Mouse (Mus musculus): ENCODE measurements around the gene Tnrc18.

The Tnrc18 gene

DNA sequence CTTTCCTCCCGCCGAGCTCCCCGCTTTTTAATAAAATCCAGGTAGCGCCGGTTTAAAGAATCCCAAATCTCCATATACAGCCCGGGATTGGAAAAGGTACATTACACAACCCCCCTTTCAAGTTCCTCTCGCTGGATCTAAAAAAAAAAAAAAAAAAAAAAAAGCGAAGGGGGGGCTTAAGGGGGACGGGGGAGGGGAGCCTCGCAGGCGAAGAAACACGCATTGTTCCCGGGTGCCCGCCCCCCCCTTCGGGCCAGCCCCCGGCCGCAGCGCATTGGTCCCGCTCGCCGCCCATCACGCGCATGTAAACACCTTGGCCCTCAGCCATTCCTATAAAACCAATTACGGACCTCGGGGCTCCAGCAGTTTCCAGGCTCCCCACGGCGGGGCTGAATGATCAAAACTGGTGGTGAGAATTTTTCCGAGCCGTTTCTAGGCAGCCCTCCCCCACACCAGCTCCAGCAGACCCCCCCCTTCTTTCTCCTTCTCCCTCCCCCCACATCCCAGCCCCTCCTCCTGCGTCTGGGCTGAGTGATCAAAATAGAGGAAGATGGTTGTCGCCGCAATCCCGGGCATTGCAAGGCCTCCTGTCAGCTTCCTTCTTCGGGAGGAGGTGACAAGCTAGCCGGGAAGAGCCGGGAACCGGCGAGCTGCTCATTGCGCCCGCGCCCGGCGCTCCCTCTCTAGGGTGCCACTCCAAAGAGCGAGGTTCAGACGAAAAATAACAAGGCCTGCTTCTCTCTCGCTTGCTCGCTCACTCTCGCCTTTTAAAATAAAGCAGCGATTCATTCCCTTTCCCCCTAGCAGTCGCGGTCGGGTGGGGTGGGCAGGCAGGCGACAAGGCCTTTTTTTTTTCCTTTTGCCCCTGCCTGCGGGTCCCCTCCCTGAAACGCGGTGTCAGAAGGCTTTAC, at the start of gene Tnrc18:
Gene Tnrc18, minus strand, starts transcription at position 139 of the 911 bp plus-strand sequence.
- H3K27me3 ChIP-seq (ENCODE audit: insufficient read depth, low read length), result peaks cover 49% of the 10 kb centered on the region
- peak within 1 kb of the TSS; percentile 87 for H3K4me3 ChIP-seq (replicated peaks; ENCODE audit: low read length)
- no peaks in the 10 kb centered on the region for H3K9me3 ChIP-seq (ENCODE audit: low read length)
- no peaks in the 10 kb centered on the region for H3K36me3 ChIP-seq (ENCODE audit: insufficient read depth, low read length)
- TF ChIP-seq CTCF (conservative IDR thresholded peaks at IDR 0.05; ENCODE audit: low read length) (no peak), POU5F1 (IDR thresholded peaks at IDR 0.05; ENCODE audit: borderline replicate concordance, low read length) (no peak), NANOG (IDR thresholded peaks at IDR 0.05; ENCODE audit: borderline replicate concordance, low read length) (no peak)
- peaks cover 67% of the 10 kb centered on the region for H3K4me1 ChIP-seq (replicated peaks; ENCODE audit: low read depth, low read length)

DNA sequence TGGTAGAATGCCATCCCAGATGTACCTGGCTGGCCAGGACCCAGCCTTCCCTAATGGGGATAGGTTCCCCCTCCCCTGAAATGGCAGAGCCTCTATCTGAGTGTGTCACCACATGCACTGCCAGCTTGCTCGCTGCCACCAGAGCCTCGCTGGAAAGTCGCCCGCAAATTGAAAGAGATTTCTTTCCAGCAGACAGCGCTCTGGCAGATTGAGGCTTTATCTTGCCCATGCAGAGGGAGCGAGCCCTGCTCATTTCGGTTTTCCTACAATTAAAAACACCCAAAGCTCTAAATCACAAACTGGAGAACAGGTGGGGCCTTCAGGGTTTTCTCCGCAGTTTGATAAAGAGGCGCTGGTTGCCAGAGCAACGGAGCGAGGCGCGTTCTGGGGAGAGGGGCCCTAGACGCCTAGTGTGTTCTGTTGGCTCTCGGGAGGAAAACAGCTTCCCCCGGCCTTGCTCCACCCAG, 40.3 kb upstream of the Tnrc18 start:
- Histone ChIP-seq H3K4me1 (replicated peaks; ENCODE audit: low read depth, low read length) (peaks cover 27% of the 10 kb centered on the region), H3K27me3 (ENCODE audit: insufficient read depth, low read length) (no peaks in the 10 kb centered on the region), H3K36me3 (ENCODE audit: insufficient read depth, low read length) (no peaks in the 10 kb centered on the region), H3K4me3 (replicated peaks; ENCODE audit: low read length) (no peak overlapping the region), H3K9me3 (ENCODE audit: low read length) (no peaks in the 10 kb centered on the region)
- no peak for TF ChIP-seq CTCF (conservative IDR thresholded peaks at IDR 0.05; ENCODE audit: low read length)
- no peak for TF ChIP-seq POU5F1 (IDR thresholded peaks at IDR 0.05; ENCODE audit: borderline replicate concordance, low read length)
- TF ChIP-seq NANOG (IDR thresholded peaks at IDR 0.05; ENCODE audit: borderline replicate concordance, low read length), result no peak

DNA sequence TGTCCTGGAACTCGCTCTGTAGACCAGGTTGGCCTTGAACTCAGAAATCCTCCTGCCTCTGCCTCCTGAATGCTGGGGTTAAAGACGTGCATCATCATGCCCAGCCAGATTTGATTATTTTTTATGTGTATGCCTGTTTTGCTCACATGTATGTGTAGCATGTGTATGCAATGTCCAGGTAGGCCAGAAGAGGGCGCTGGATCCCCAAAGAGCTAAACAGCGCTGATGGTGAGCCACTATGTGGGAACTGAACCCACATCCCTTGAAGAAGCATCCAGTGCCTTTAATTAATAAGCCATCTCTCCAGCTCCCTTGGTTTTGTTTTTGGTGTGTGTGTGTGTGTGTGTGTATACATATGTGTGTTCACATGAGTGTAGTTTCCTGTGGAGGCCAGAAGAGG, 38.9 kb upstream of the Tnrc18 start:
- Histone ChIP-seq H3K36me3 (ENCODE audit: insufficient read depth, low read length) (no peaks in the 10 kb centered on the region), H3K9me3 (ENCODE audit: low read length) (no peaks in the 10 kb centered on the region), H3K4me3 (replicated peaks; ENCODE audit: low read length) (no peak overlapping the region), H3K27me3 (ENCODE audit: insufficient read depth, low read length) (no peaks in the 10 kb centered on the region), H3K4me1 (replicated peaks; ENCODE audit: low read depth, low read length) (peaks cover 40% of the 10 kb centered on the region)
- TF ChIP-seq POU5F1 (IDR thresholded peaks at IDR 0.05; ENCODE audit: borderline replicate concordance, low read length) (no peak), CTCF (conservative IDR thresholded peaks at IDR 0.05; ENCODE audit: low read length) (peak; percentile 83)

DNA sequence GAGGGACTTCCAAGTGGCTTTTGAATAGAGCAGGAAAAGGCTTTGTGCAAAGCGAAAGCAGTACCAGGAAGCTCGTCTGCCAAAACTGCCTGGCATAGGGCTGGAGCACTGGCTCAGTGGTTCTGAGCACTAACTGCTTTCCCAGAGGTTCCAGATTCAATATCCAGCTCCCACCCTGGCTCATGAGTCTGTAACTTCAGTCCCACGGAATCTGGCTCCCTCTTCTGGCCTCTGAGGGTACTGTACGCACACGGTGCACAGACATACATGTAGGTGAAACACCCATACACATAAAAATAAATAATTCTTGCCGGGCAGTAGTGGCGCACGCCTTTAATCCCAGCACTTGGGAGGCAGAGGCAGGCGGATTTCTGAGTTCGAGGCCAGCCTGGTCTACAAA, 37.4 kb upstream of the Tnrc18 start:
- no peaks in the 10 kb centered on the region for H3K27me3 ChIP-seq (ENCODE audit: insufficient read depth, low read length)
- no peaks in the 10 kb centered on the region for H3K36me3 ChIP-seq (ENCODE audit: insufficient read depth, low read length)
- peak; percentile 96 for TF ChIP-seq CTCF (conservative IDR thresholded peaks at IDR 0.05; ENCODE audit: low read length)
- no peak for TF ChIP-seq POU5F1 (IDR thresholded peaks at IDR 0.05; ENCODE audit: borderline replicate concordance, low read length)
- H3K4me3 ChIP-seq (replicated peaks; ENCODE audit: low read length), result no peak overlapping the region
- no peaks in the 10 kb centered on the region for H3K9me3 ChIP-seq (ENCODE audit: low read length)
- peaks cover 52% of the 10 kb centered on the region for H3K4me1 ChIP-seq (replicated peaks; ENCODE audit: low read depth, low read length)

DNA sequence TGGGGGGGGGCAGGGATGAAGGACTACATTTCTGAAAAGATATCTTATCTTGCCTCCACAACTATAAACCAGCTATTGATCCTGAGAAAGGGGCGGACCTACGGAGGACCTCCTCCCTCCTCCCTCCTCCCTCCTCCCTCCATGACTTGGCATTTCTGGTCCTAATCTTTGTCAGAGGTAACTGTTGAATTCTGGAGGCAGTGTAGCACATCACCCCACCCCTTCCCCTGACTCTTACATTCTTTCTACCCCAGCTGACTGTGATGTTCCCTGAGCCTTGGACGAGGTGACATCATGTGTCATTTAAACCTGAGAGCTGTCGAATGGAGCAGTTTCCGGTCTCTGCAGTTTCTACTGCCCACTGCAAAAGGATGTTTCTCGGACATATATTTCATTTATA, 36.1 kb upstream of the Tnrc18 start:
- no peaks in the 10 kb centered on the region for H3K27me3 ChIP-seq (ENCODE audit: insufficient read depth, low read length)
- H3K9me3 ChIP-seq (ENCODE audit: low read length), result peaks cover 6% of the 10 kb centered on the region; the same call in 1 of the 2 replicates
- no peak overlapping the region for H3K4me3 ChIP-seq (replicated peaks; ENCODE audit: low read length)
- H3K36me3 ChIP-seq (ENCODE audit: insufficient read depth, low read length), result no peaks in the 10 kb centered on the region
- H3K4me1 ChIP-seq (replicated peaks; ENCODE audit: low read depth, low read length), result peaks cover 52% of the 10 kb centered on the region
- TF ChIP-seq CTCF (conservative IDR thresholded peaks at IDR 0.05; ENCODE audit: low read length), result no peak

DNA sequence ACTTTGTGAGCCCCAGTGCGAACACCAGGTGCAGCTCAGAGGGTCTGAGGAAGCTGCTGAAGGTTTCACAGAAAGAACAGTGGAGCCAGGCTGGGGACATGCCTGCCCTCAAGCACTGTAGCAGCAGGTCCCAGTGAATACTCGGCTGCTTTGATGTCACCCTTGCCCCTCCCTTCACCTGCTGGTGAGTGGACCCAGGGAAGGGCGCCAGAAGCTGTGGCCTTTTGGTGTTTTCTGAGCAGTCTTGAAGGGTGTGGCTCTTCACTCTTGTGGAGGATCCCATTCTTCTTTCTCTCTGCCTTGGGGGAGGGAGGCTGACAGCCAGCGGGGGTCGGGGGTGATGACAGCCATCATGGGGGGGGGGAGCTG, 34.2 kb upstream of the Tnrc18 start:
- Histone ChIP-seq H3K4me3 (replicated peaks; ENCODE audit: low read length) (no peak overlapping the region), H3K9me3 (ENCODE audit: low read length) (peaks cover 6% of the 10 kb centered on the region; the same call in 1 of the 2 replicates), H3K4me1 (replicated peaks; ENCODE audit: low read depth, low read length) (peaks cover 46% of the 10 kb centered on the region), H3K27me3 (ENCODE audit: insufficient read depth, low read length) (peaks cover 2% of the 10 kb centered on the region; the same call in 1 of the 2 replicates), H3K36me3 (ENCODE audit: insufficient read depth, low read length) (no peaks in the 10 kb centered on the region)
- TF ChIP-seq POU5F1 (IDR thresholded peaks at IDR 0.05; ENCODE audit: borderline replicate concordance, low read length), result no peak
- TF ChIP-seq NANOG (IDR thresholded peaks at IDR 0.05; ENCODE audit: borderline replicate concordance, low read length), result no peak
- TF ChIP-seq CTCF (conservative IDR thresholded peaks at IDR 0.05; ENCODE audit: low read length), result no peak

DNA sequence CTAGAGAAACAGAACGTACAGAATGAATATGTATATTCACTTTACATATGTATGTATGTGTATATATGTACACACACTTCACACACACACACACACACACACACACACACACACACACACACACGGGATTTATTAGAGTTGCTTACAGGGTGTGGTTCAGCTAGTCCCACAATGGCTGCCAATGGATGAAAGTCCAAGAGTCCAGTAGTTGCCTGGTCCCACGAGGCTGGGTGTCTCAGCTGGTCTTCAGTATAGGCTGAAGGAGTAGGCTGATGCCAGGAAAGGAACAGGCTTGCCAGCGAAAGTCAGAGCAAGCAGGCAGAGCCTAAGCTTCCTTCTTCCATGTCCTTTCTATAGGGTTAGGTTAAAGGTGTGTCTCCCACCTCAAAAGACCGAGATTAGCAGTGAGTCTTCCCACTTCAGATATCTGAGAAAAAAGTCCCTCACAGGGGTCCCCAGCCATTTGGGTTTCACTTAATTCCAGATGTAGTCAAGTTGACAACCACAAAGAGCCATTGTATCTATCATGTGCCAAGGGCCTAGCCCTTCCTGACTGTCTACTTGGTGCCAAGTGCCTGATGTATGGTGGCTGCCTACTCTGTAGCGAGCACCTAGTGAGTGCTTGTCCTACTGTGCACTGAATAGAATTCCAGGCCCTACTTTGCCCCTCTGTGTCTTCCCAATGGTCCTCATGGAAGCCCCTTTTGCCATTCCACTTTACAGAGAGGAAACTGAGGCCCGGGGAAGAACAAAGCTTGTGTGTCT, 33.6 kb upstream of the Tnrc18 start:
- peaks cover 2% of the 10 kb centered on the region; the same call in 1 of the 2 replicates for H3K27me3 ChIP-seq (ENCODE audit: insufficient read depth, low read length)
- no peak overlapping the region for H3K4me3 ChIP-seq (replicated peaks; ENCODE audit: low read length)
- peaks cover 6% of the 10 kb centered on the region; the same call in 1 of the 2 replicates for H3K9me3 ChIP-seq (ENCODE audit: low read length)
- H3K36me3 ChIP-seq (ENCODE audit: insufficient read depth, low read length), result no peaks in the 10 kb centered on the region
- H3K4me1 ChIP-seq (replicated peaks; ENCODE audit: low read depth, low read length), result peaks cover 46% of the 10 kb centered on the region
- no peak for TF ChIP-seq CTCF (conservative IDR thresholded peaks at IDR 0.05; ENCODE audit: low read length)
- no peak for TF ChIP-seq POU5F1 (IDR thresholded peaks at IDR 0.05; ENCODE audit: borderline replicate concordance, low read length)
- no peak for TF ChIP-seq NANOG (IDR thresholded peaks at IDR 0.05; ENCODE audit: borderline replicate concordance, low read length)

DNA sequence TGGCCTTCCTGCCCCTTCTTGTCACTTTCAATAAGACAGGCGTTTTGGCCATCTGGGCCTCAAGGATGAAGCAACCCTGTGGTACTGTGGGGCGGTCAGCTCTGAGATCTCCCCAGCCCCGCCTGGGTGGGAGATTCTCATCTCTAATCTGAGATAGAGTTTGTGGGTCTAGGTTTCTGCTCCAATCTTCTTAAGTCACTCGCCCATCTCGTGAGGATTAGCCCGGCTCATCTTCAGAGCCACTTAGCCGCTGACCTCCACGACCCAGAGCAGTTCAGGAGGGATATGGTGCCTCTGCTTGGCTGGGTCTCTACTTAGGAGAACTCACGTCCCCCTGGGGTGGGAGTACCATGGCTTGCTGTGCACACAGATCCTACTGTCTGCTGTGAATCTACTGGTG, 33.0 kb upstream of the Tnrc18 start:
- TF ChIP-seq CTCF (conservative IDR thresholded peaks at IDR 0.05; ENCODE audit: low read length) (no peak), POU5F1 (IDR thresholded peaks at IDR 0.05; ENCODE audit: borderline replicate concordance, low read length) (no peak), NANOG (IDR thresholded peaks at IDR 0.05; ENCODE audit: borderline replicate concordance, low read length) (no peak)
- Histone ChIP-seq H3K4me3 (replicated peaks; ENCODE audit: low read length) (no peak overlapping the region), H3K9me3 (ENCODE audit: low read length) (peaks cover 6% of the 10 kb centered on the region; the same call in 1 of the 2 replicates), H3K4me1 (replicated peaks; ENCODE audit: low read depth, low read length) (peaks cover 46% of the 10 kb centered on the region), H3K36me3 (ENCODE audit: insufficient read depth, low read length) (no peaks in the 10 kb centered on the region), H3K27me3 (ENCODE audit: insufficient read depth, low read length) (peaks cover 2% of the 10 kb centered on the region; the same call in 1 of the 2 replicates)

All from E14TG2a.4 (cell line).